Mouse (Mus musculus) left cerebral cortex, adult 18-20 months (tissue): ENCODE data around the gene Tnni2. TPM values are rescaled to one million over a fixed set of nuclear protein-coding genes. Genes with fewer than 3 reads are reported as not detected.

Experiments
- DNase-seq, 2 experiments: peaks; one replicate each; pipeline ENCODE4 v3.0.0; 2021 to 2022; ENCODE audit warnings: low spot score in 2 of 2, mixed read lengths in 1 of 2
- total RNA-seq, 2 experiments: library from RNA; stranded (reverse); gene quantifications; 2 replicates each; pipeline ENCODE4 v1.2.3; 2021

The Tnni2 gene
- total RNA-seq, 2 experiments from 2014 or later: 0.44 TPM; not detected in 1

DNA sequence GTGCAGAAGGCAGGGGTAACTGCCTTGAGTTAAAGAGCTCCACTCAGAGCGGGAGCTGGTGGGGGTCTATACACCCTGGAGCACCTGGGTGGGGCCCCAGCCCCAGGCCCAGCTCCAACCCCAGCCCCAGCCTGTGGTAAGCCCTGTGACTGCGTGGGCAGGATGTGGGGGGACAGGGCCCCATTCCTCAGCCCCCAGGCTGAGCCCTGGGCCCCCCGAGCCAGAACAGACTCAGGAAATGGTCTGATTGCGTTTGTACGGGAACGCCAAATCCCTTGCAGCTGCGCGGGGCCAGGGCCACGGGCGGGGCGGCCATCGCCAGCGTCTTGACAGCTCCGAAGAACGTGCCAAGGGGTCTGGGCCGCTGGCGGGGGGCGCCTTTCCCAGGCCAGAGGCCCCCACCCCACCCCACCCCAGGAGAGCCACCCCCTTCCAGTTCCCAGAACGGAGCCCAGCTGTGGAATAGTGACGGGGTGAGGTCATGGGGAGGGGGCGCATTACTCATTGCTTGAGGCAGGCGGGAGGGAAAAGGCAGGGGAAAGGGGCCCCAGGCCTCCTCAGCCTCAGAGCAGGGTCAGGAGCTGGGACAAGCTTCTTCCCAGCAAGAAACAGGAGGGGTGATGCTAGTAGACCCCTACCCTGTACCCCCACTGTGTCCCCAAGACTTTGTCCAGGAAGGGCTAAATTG, 40.1 kb downstream of the Tnni2 start:
- DNase-seq: no peak

DNA sequence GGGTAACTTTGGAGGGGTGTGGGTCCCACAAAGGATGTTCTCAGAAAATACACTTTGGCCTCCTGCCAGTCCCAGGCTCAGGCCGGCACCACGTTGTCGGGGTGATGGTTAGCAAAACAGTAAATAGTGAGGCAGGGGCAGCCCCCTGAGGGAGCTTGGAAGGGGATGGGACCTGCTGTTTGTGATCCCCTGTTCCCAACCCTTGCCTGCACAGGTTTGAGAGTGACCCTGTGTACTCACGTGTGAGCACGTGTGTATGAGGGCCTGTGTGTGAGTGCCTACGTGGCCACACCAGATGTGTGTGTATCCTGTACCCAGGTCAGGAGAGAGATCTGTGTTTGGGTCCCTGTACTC, 40.6 kb downstream of the Tnni2 start:
- DNase-seq: no peak

GRCm38 (mm10) chr7:142483136-142483535, 41.5 kb downstream of the Tnni2 start:
- DNase-seq: no peak

- DNase-seq: no peak
These were observed 43.2 kb downstream of the Tnni2 start for GRCm38 (mm10) chr7:142484780-142485179.

DNA sequence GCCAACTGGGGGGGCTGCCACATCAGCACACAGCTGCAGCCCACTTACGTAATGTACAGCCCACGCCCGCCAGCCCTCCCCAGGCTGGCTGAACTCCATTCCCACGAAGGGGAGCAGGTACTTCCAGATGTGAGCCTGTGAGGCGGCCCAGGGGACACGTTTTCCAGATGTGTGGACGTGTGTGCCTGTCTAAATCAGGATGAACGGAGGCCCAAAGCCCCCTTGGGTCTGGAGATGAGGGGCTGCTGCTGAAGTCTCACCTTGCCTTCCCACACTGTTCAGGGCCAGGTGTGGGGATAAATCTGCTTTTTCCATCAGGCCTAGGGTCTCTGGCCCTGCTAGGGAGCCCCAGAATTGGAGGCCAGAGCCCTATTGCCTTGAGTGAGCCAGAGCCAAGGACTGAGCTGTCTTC, 45.1 kb downstream of the Tnni2 start:
- no peak for DNase-seq

DNA sequence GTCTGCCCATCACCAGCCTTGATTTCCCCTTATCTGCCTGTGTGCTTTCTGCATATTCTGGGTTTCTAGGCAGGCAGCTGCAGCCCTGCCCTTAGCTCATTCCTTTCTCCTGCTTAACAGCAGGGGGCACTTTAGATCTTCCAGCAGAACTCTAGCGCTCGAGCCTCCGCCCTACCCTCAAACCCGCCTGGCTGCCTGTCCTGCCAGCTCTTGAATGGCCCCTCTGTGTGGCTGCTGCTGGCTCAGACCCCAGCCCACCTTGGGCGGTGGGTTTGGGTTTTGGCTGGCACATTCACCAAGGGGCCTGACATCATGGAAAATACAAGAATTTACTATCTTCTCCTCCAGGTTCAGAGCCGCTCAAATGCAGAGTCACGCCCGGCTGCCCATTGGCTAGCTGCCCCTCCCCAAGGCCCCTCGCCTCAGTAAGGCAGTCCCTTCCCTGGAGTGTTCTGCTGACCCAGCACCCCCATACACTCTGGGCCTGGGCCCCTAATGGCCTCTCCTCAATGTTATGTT, 45.8 kb downstream of the Tnni2 start:
- peak in 1 of 2 experiments; percentile 19 for DNase-seq

- no peak for DNase-seq
These were observed 46.4 kb downstream of the Tnni2 start for GRCm38 (mm10) chr7:142488053-142488452.

GRCm38 (mm10) chr7:142493535-142493934, 51.9 kb downstream of the Tnni2 start:
- DNase-seq: no peak

Other genes with a start within 250 kb of the Tnni2 start
- gene Krtap5-3, start 240.4 kb upstream of the Tnni2 start, total RNA-seq: not detected
- not detected for gene Gm7579, start 229.9 kb upstream of the Tnni2 start, total RNA-seq
- not detected for gene Krtap5-5, start 211.8 kb upstream of the Tnni2 start, total RNA-seq
- gene Gm40460, start 200.7 kb upstream of the Tnni2 start, total RNA-seq: not detected
- gene Gm2431, start 183.5 kb upstream of the Tnni2 start, total RNA-seq: not detected
- gene Gm4559, start 167.4 kb upstream of the Tnni2 start, total RNA-seq: not detected
- not detected for gene Krtap5-1, start 144.7 kb upstream of the Tnni2 start, total RNA-seq
- not detected for gene Krtap5-4, start 138.3 kb upstream of the Tnni2 start, total RNA-seq
- gene Ifitm10, start 68.1 kb upstream of the Tnni2 start, total RNA-seq: 10 to 100 TPM; 35.2 to 38.2 TPM
- gene Gm49369, start 59.1 kb upstream of the Tnni2 start, total RNA-seq: 1 to 10 TPM in 1 of 2 experiments, not detected in 1; 6.0 TPM
- gene Ctsd, start 53.8 kb upstream of the Tnni2 start, total RNA-seq: 100 to 1,000 TPM; 307 to 342 TPM
- not detected for gene Syt8, start 7.0 kb upstream of the Tnni2 start, total RNA-seq
- 1 to 10 TPM; 4.2 to 5.7 TPM for gene Lsp1, start 19.0 kb downstream of the Tnni2 start, total RNA-seq
- not detected for gene Tnnt3, start 57.0 kb downstream of the Tnni2 start, total RNA-seq
- gene Mrpl23, start 90.9 kb downstream of the Tnni2 start, total RNA-seq: 1 to 10 TPM; 3.1 to 5.9 TPM
- 100 to 1,000 TPM; 114 to 115 TPM for gene Igf2, start 225.0 kb downstream of the Tnni2 start, total RNA-seq
- gene Gm49394, start 228.1 kb downstream of the Tnni2 start, total RNA-seq: under 1 TPM in 1 of 2 experiments, not detected in 1; 0.12 TPM